Mouse (Mus musculus) midbrain, embryonic 16.5 days (tissue): ENCODE results near the gene Map3k7cl. TPM values are rescaled to one million over a fixed set of nuclear protein-coding genes. Genes with fewer than 3 reads are reported as not detected.

ENCODE experiments used
- ATAC-seq: fragments of 200-750 bp; cut with Nextera tagmentation; 2 replicates; pipeline ENCODE4 v1.8.0; 2017; ENCODE audit warnings: moderate TSS enrichment
- H3K27ac ChIP-seq: fragments of 300-500 bp; sonication (generic); 2 replicates; pipeline ENCODE4 v1.5.1; 2014; ENCODE audit warnings: mild to moderate bottlenecking, low read length, mixed read lengths
- H3K27me3 ChIP-seq: fragments of 300-500 bp; sonication (generic); 2 replicates; pipeline ENCODE4 v1.6.1; 2014; ENCODE audit warnings: low read depth, low read length, mixed read lengths; ENCODE audit not compliant: control insufficient read depth, insufficient read depth
- H3K36me3 ChIP-seq: fragments of 300-500 bp; sonication (generic); 2 replicates; pipeline ENCODE4 v1.6.1; 2014; ENCODE audit warnings: mild to moderate bottlenecking, low read length, moderate library complexity, mixed read lengths; ENCODE audit not compliant: control insufficient read depth, insufficient read depth
- H3K4me1 ChIP-seq: fragments of 300-500 bp; sonication (generic); 2 replicates; pipeline ENCODE4 v1.6.1; 2014; ENCODE audit warnings: mild to moderate bottlenecking, low read length, mixed read lengths; ENCODE audit not compliant: control insufficient read depth, insufficient read depth
- H3K4me2 ChIP-seq: fragments of 300-500 bp; sonication (generic); 2 replicates; pipeline ENCODE4 v1.6.1; 2014; ENCODE audit warnings: mild to moderate bottlenecking, low read length, mixed read lengths
- H3K4me3 ChIP-seq: fragments of 300-500 bp; sonication (generic); 2 replicates; pipeline ENCODE4 v1.5.1; 2014; ENCODE audit warnings: low read depth, mild to moderate bottlenecking, low read length, moderate library complexity, mixed read lengths
- H3K9ac ChIP-seq: fragments of 300-500 bp; sonication (generic); 2 replicates; pipeline ENCODE4 v1.6.1; 2014; ENCODE audit warnings: low read depth, low read length, mixed read lengths
- H3K9me3 ChIP-seq: fragments of 300-500 bp; sonication (generic); replicated peaks from 2 replicates; pipeline ENCODE4 v1.6.1; 2014; ENCODE audit warnings: mild to moderate bottlenecking, low read length, mixed read lengths; ENCODE audit not compliant: control insufficient read depth, poor library complexity, severe bottlenecking
- WGBS: fragments of 180-500 bp; shearing (Covaris S2); extraction: QIAGEN DNeasy Blood & Tissue Kit; methylation state at CpG from one replicate; pipeline ENCODE4 v1.1.7; 2014; 5-methylcytosine and 5-hydroxymethylcytosine counted together
- polyA plus RNA-seq: library from polyadenylated mRNA; unstranded; fragments of >200 nt; fragmentation: Nextera tagmentation; extraction: Ambion mirVana; gene quantifications from 2 replicates; pipeline ENCODE4 v1.2.1, GENCODE M21; 2015

The Map3k7cl gene
- polyA plus RNA-seq, 1 experiment from 2014 or later: not detected

DNA sequence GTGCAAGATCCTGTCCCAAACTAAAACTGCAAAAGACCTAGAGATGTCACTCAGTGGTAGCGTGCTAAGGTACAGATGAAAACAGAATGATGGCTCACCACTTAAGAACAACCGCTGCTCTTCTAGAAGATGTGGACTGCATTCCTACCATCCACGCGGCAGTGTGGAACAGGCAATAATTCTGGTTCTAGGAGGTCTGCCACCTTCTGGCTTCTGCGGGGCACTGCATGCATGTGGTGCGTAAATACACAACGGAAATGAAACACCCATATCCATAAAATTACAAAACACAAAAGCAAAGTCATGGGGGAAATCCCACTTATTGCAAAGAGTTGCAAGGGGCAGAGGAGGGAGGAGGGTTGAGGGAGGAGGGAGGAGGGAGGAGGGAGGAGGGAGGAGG lies 25.8 kb downstream of the Map3k7cl start:
- Histone ChIP-seq H3K27me3 (no peaks in the 10 kb centered on the region), H3K27ac (no peak overlapping the region), H3K4me2 (no peak overlapping the region), H3K9me3 (no peaks in the 10 kb centered on the region), H3K9ac (no peak overlapping the region), H3K4me1 (no peaks in the 10 kb centered on the region), H3K36me3 (no peaks in the 10 kb centered on the region), H3K4me3 (no peak overlapping the region)
- no peak for ATAC-seq
- 90% methylated on average over 7 of the region's 7 CpGs for WGBS

- Histone ChIP-seq H3K4me1 (no peaks in the 10 kb centered on the region), H3K27me3 (no peaks in the 10 kb centered on the region), H3K4me3 (no peak overlapping the region), H3K9me3 (no peaks in the 10 kb centered on the region), H3K9ac (no peak overlapping the region), H3K27ac (no peak overlapping the region), H3K4me2 (peak overlapping the region; percentile 10; the same call in 1 of the 2 replicates), H3K36me3 (no peaks in the 10 kb centered on the region)
- WGBS: 66% methylated on average over 14 of the region's 14 CpGs
- ATAC-seq: no peak
Measured at GRCm38 (mm10) chr16:87579462-87579861, 26.3 kb downstream of the Map3k7cl start.

DNA sequence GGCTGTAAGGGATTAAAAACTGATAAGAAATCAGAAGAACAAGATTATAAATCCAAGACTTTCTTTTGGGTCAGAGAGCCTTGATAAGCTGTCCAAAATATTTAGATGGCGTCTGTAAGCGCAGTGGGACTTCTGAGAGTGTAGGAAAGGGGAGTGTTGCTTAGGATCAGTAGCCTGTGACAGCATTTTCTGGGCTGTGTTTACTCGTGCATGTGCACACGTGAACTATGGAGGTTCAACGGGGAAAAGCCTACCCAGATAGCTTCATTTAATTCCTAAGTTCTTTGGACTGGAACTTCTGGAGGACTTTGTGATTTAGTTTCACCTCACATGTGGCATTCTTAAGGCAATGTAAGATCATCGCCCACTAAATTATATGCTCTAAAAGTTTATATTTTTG lies 29.6 kb downstream of the Map3k7cl start:
- Histone ChIP-seq H3K9me3 (no peaks in the 10 kb centered on the region), H3K36me3 (no peaks in the 10 kb centered on the region), H3K9ac (no peak overlapping the region), H3K4me2 (no peak overlapping the region), H3K27ac (no peak overlapping the region), H3K4me1 (no peaks in the 10 kb centered on the region), H3K27me3 (no peaks in the 10 kb centered on the region), H3K4me3 (no peak overlapping the region)
- WGBS: 90% methylated on average over 6 of the region's 6 CpGs
- ATAC-seq: no peak

- no peaks in the 10 kb centered on the region for H3K36me3 ChIP-seq
- no peak overlapping the region for H3K9ac ChIP-seq
- no peaks in the 10 kb centered on the region for H3K9me3 ChIP-seq
- ATAC-seq: no peak
- H3K27ac ChIP-seq: no peak overlapping the region
- H3K4me1 ChIP-seq: no peaks in the 10 kb centered on the region
- H3K27me3 ChIP-seq: no peaks in the 10 kb centered on the region
- H3K4me3 ChIP-seq: no peak overlapping the region
- WGBS: 82% methylated on average over 7 of the region's 7 CpGs
- no peak overlapping the region for H3K4me2 ChIP-seq
Measured at GRCm38 (mm10) chr16:87584618-87585017, 31.5 kb downstream of the Map3k7cl start.

- Histone ChIP-seq H3K4me3 (no peak overlapping the region), H3K36me3 (no peaks in the 10 kb centered on the region), H3K4me2 (no peak overlapping the region), H3K9me3 (no peaks in the 10 kb centered on the region), H3K27ac (no peak overlapping the region), H3K27me3 (no peaks in the 10 kb centered on the region), H3K4me1 (no peaks in the 10 kb centered on the region), H3K9ac (no peak overlapping the region)
- ATAC-seq: no peak
- WGBS: 91% methylated on average over 8 of the region's 8 CpGs
Measured at GRCm38 (mm10) chr16:87585548-87586262, 32.6 kb downstream of the Map3k7cl start.

DNA sequence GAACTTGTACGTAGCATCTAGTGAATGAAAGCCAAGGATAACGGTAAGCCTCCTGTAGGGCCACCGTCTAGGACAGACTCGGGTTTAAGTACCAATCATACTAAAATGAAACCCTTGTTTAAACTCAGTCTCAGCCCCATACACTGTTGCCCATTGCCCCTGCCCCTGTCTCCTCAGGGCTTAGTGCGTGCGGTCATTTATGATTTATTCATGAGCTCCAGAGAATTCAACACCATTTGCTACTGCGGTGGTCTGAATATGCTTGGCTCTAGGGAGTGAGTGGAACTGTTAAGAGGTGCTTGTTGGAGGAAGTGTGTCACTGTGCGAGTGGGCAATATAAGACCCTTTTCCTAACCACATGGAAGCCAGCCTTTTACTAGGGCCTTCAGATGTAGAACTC lies 34.7 kb downstream of the Map3k7cl start:
- H3K4me1 ChIP-seq: no peaks in the 10 kb centered on the region
- H3K4me2 ChIP-seq: no peak overlapping the region
- no peak for ATAC-seq
- WGBS: 56% methylated on average over 8 of the region's 8 CpGs
- H3K4me3 ChIP-seq: no peak overlapping the region
- no peaks in the 10 kb centered on the region for H3K9me3 ChIP-seq
- H3K27me3 ChIP-seq: no peaks in the 10 kb centered on the region
- H3K9ac ChIP-seq: no peak overlapping the region
- no peak overlapping the region for H3K27ac ChIP-seq
- no peaks in the 10 kb centered on the region for H3K36me3 ChIP-seq

GRCm38 (mm10) chr16:87594145-87594544 lies 41.0 kb downstream of the Map3k7cl start:
- Histone ChIP-seq H3K27ac (no peak overlapping the region), H3K4me1 (peaks cover 7% of the 10 kb centered on the region), H3K4me3 (no peak overlapping the region), H3K9ac (no peak overlapping the region), H3K9me3 (0 out of 2 replicates have a peak, but pooled peaks cover 2% of the 10 kb centered on the region), H3K4me2 (no peak overlapping the region), H3K27me3 (no peaks in the 10 kb centered on the region), H3K36me3 (no peaks in the 10 kb centered on the region)
- no peak for ATAC-seq
- WGBS: 82% methylated on average over 10 of the region's 10 CpGs

DNA sequence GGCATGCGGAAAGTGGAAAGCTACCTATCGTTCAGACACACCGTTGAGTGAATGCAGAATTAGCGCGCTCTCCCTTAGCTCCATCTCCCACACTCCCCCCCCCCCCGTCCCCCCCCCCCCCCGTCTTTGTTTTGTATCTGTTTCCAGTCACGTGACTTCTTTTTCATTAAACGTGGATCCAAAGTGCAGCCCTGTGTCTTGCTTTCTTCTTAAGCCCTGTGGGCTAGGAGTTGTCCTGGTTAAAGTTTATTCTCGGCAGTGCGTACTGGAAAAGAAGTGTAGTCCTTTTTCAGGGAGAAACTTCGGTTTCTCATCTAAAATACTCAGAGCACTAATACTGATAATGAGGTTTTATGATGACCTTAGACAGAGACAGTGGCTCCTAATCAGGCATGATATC lies 42.0 kb downstream of the Map3k7cl start:
- Histone ChIP-seq H3K27ac (no peak overlapping the region), H3K4me1 (peaks cover 7% of the 10 kb centered on the region), H3K9me3 (0 out of 2 replicates have a peak, but pooled peaks cover 2% of the 10 kb centered on the region), H3K36me3 (no peaks in the 10 kb centered on the region), H3K27me3 (no peaks in the 10 kb centered on the region), H3K9ac (no peak overlapping the region), H3K4me3 (no peak overlapping the region), H3K4me2 (no peak overlapping the region)
- 85% methylated on average over 10 of the region's 12 CpGs for WGBS
- ATAC-seq: no peak

DNA sequence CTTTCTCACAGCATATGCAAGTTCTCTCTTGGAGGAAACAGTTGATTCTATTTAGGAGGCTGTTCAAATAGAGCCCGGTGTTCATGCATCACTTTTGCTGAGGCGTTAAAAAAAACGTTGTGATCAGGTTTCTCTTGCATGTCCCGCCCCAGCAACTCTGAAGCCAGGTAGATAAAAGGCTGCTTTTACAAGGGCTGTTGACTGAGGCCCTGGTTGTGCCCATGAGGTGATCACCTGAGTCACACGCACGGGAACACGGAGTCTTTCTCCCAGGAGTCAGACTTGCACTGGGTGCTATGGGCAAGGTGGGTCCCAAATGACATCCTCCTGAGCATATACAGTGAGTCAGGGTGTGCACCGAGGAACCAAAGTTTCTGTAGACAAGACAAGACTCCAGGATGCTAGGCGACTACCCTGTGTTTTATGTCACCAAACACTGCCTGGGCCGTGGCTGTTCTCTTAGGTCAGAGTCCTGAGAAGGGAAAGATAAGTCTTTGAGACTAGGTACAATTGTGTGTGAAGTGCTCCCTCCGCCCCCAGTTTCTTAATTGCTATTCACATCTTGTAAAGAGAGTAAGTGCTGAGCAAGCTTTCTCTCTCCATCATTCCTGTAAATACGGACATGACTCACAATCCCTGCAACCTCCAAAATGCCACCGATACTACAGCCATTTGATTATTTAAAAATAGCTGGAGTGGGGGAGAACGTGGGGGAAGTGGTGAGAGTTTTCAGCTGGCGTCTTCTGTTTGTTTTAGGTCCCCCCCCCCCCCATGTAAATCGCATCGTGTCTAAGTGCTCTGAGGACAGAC lies 49.8 kb downstream of the Map3k7cl start:
- no peaks in the 10 kb centered on the region for H3K27me3 ChIP-seq
- no peaks in the 10 kb centered on the region for H3K9me3 ChIP-seq
- no peak overlapping the region for H3K4me2 ChIP-seq
- no peak overlapping the region for H3K27ac ChIP-seq
- no peaks in the 10 kb centered on the region; the same call in 1 of the 2 replicates for H3K4me1 ChIP-seq
- no peak overlapping the region for H3K9ac ChIP-seq
- ATAC-seq: no peak
- WGBS: 81% methylated on average over 17 of the region's 17 CpGs
- H3K36me3 ChIP-seq: no peaks in the 10 kb centered on the region
- no peak overlapping the region for H3K4me3 ChIP-seq
